Mouse (Mus musculus) C2C12 (cell line): ENCODE data around the gene Prss12. TPM values are rescaled to one million over a fixed set of nuclear protein-coding genes. Genes with fewer than 3 reads are reported as not detected.

ENCODE experiments used
- H3K27me3 ChIP-seq: one replicate; pipeline ENCODE4 v1.6.1; 2011; ENCODE audit not compliant: control insufficient read depth, insufficient read depth, insufficient read length
- H3K36me3 ChIP-seq: one replicate; pipeline ENCODE4 v1.6.1; 2011; ENCODE audit not compliant: control insufficient read depth, insufficient read depth
- H3K4me3 ChIP-seq: one replicate; pipeline ENCODE4 v1.5.1; 2011; ENCODE audit warnings: mild to moderate bottlenecking, control low read depth; ENCODE audit not compliant: poor library complexity, insufficient read depth, severe bottlenecking
- H3K79me2 ChIP-seq: one replicate; pipeline ENCODE4 v1.6.1; 2011; ENCODE audit not compliant: control insufficient read depth, insufficient read depth
- H3K79me3 ChIP-seq: one replicate; pipeline ENCODE4 v1.6.1; 2011; ENCODE audit warnings: low read depth, control low read depth
- H3ac ChIP-seq: one replicate; pipeline ENCODE3; 2011; ENCODE audit warnings: low read depth; ENCODE audit not compliant: control insufficient read depth, insufficient read length
- CEBPB ChIP-seq: IDR thresholded peaks from one replicate; pipeline ENCODE4 v1.6.1; 2011; ENCODE audit warnings: low read depth, mild to moderate bottlenecking, control low read depth, moderate library complexity
- CTCF ChIP-seq: IDR thresholded peaks from one replicate; pipeline ENCODE4 v1.5.1; 2011; ENCODE audit not compliant: control insufficient read depth, insufficient read depth, insufficient read length
- FOSL1 ChIP-seq: IDR thresholded peaks from one replicate; pipeline ENCODE4 v1.8.0; 2011; ENCODE audit warnings: mild to moderate bottlenecking, low read length; ENCODE audit not compliant: poor library complexity, insufficient read depth, severe bottlenecking
- MAX ChIP-seq: IDR thresholded peaks from one replicate; pipeline ENCODE4 v1.6.1; 2011; ENCODE audit warnings: mild to moderate bottlenecking, control low read depth
- MYOD1 ChIP-seq: IDR thresholded peaks from one replicate; pipeline ENCODE4 v1.6.1; 2011; ENCODE audit warnings: low read depth; ENCODE audit not compliant: control insufficient read depth, insufficient read length
- MYOG ChIP-seq: IDR thresholded peaks from one replicate; pipeline ENCODE4 v1.6.1; 2011; ENCODE audit not compliant: control insufficient read depth, insufficient read length; ENCODE audit errors: extremely low read depth
- USF1 ChIP-seq: IDR thresholded peaks from one replicate; pipeline ENCODE4 v1.6.1; 2011; ENCODE audit warnings: low read depth, mild to moderate bottlenecking, control low read depth, moderate library complexity
- polyA plus RNA-seq: library from polyadenylated mRNA; unstranded; fragments of >200 nt; fragmentation: generic; extraction: Trizol; gene quantifications from one replicate; pipeline ENCODE4 v1.2.1, GENCODE M21; 2012; ENCODE audit warnings: missing spikeins

The Prss12 gene
- polyA plus RNA-seq, 1 experiment = 0.30 TPM

DNA sequence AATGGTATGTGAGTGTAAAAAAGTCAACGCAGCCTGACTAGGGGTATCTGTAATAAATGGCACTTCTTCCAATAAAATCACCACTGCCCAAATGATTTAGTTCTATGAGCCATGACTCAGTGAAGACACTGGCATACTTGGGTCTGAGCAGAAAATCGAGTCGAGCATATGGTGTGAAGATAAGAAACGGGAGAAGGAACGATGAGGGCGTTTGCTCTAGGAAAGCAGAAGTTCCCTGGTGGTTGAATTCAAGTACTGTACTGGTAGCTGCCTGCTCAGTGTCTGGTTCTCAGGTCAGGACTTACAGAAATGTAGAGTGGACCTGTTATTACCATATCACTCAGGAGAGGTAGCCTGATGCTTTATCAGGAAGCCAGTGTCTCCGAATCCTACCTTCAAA is 6.2 kb upstream of the Prss12 start:
- Histone ChIP-seq H3K79me3 (no peaks in the 10 kb centered on the region), H3K36me3 (no peaks in the 10 kb centered on the region), H3ac (no peak overlapping the region), H3K4me3 (no peak overlapping the region), H3K79me2 (no peaks in the 10 kb centered on the region), H3K27me3 (no peaks in the 10 kb centered on the region)
- TF ChIP-seq USF1 (no peak), CTCF (no peak), MYOD1 (no peak), MAX (no peak), FOSL1 (no peak), CEBPB (no peak), MYOG (no peak)

- Histone ChIP-seq H3K79me3 (no peaks in the 10 kb centered on the region), H3K79me2 (no peaks in the 10 kb centered on the region), H3ac (no peak overlapping the region), H3K27me3 (peaks cover 18% of the 10 kb centered on the region), H3K4me3 (no peak overlapping the region), H3K36me3 (no peaks in the 10 kb centered on the region)
- TF ChIP-seq MYOD1 = no peak
- no peak for TF ChIP-seq CTCF
- no peak for TF ChIP-seq CEBPB
- TF ChIP-seq MYOG = no peak
- TF ChIP-seq USF1 = no peak
- TF ChIP-seq MAX = no peak
- TF ChIP-seq FOSL1 = no peak
Measured at GRCm38 (mm10) chr3:123444466-123444865, 2.2 kb upstream of the Prss12 start.

DNA sequence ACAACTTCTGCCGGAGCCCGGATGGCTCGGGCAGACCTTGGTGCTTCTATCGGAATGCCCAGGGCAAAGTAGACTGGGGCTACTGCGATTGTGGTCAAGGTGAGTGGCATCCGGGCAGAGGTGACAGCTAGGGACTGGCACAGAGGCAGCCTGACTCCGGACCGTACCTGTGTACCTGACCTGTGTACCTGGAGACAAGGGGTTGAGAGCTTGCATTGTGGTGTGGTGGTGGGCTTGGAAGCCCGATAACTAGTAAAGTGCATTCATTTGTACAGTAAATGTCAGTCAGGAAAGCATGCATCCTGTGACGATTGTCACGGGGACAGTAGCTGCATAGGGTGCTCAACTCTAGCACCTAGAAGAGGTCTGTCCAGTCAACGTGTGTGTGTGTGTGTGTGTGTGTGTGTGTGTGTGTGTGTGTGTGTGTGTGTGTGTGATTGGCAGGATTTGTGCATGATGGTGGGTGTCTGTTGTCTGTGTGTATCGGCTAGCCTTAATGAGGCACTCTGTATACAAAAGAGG is 886 bp downstream of the Prss12 start:
- no peaks in the 10 kb centered on the region for H3K79me3 ChIP-seq
- no peaks in the 10 kb centered on the region for H3K79me2 ChIP-seq
- H3K36me3 ChIP-seq = no peaks in the 10 kb centered on the region
- H3ac ChIP-seq = peak overlapping the region; percentile 69
- TF ChIP-seq MAX (no peak), CEBPB (no peak), USF1 (no peak), MYOD1 (no peak)
- no peak overlapping the region for H3K4me3 ChIP-seq
- H3K27me3 ChIP-seq = peaks cover 18% of the 10 kb centered on the region

DNA sequence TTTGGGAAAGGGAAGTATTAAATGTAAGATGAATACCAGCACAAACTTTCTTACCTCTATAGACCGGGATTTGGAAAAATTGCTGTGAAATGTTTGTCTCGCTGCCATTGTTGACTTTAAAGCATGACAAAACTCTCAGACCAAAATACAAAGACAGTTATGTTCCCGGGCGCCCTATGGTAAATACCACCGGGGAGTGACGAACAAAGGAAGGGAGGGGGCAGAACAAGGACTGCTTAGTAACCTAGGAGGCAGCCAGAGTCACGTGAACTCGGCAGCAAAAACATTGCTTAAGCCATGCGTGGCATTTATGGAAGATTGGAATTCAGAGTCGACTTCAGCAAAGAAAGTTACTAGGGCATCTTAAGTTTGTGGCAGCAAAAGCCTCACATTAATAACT is 1.4 kb downstream of the Prss12 start:
- TF ChIP-seq USF1 (peak; percentile 45), FOSL1 (no peak)
- Histone ChIP-seq H3ac (no peak overlapping the region), H3K79me2 (no peaks in the 10 kb centered on the region), H3K36me3 (no peaks in the 10 kb centered on the region), H3K79me3 (no peaks in the 10 kb centered on the region), H3K27me3 (peaks cover 18% of the 10 kb centered on the region), H3K4me3 (no peak overlapping the region)

DNA sequence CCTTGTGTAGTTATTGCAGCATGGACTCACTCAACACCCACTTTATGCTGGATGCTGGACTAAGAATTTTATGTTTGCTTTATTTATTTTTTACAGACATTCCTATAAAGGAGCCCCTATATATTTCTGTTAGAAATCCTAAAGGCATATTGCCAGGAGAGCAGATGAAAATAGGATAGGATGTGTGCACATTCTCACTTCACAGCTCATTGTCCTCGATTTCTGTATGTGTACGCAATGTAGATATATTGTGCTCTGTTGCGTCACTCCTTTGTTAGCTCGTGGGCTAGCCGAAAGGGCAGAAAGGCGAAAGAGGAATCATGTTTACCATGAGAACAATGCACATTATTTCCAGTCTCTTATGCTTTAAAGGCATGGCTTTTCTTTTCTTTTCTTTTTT is 3.4 kb downstream of the Prss12 start:
- Histone ChIP-seq H3K36me3 (no peaks in the 10 kb centered on the region), H3K27me3 (peaks cover 18% of the 10 kb centered on the region), H3ac (no peak overlapping the region), H3K79me3 (no peaks in the 10 kb centered on the region), H3K79me2 (no peaks in the 10 kb centered on the region), H3K4me3 (no peak overlapping the region)
- TF ChIP-seq MYOD1 (no peak), FOSL1 (no peak), MAX (no peak), MYOG (no peak), USF1 (no peak), CEBPB (no peak), CTCF (no peak)

DNA sequence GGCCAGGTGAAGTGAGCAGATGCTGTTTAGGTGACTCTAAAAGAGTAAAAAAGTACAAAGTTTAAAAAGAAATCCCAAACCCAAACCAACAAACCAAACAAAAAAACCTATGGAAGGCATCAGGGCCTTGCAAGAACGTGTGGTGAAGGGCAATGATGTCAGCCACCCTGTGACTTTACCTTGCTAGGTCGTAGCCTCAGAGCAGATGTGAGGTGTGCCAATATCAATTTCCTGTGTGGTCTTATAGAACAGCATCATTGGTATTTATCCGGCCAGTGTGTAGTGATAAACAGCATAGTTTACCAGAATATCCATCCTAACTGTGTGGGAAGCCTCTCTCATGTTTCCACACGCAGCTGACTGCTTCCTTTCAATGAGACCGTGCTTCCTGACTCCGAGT is 6.2 kb downstream of the Prss12 start:
- Histone ChIP-seq H3K79me2 (no peaks in the 10 kb centered on the region), H3K36me3 (no peaks in the 10 kb centered on the region), H3K79me3 (no peaks in the 10 kb centered on the region), H3ac (no peak overlapping the region), H3K4me3 (no peak overlapping the region), H3K27me3 (no peaks in the 10 kb centered on the region)
- TF ChIP-seq FOSL1 (no peak), CTCF (no peak), MYOD1 (no peak), MAX (no peak)

DNA sequence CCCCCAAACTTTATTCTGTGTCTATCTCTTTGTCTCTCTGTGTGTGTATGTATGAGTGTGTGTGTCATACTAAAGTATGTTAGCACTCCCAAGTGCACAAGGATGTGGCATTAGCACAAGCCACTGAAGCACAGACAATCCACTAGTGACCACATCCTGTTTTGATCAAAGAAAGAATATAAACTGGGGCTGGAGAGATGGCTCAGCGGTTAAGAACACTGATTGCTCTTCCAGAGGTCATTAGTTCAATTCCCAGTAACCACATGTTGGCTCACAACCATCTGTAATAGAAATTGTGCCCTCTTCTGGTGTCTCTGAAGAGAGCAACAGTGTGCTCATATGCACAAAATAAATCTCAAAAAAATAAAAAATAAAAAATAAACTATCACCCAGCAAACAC is 12.8 kb downstream of the Prss12 start:
- no peaks in the 10 kb centered on the region for H3K36me3 ChIP-seq
- no peaks in the 10 kb centered on the region for H3K27me3 ChIP-seq
- H3K79me2 ChIP-seq = no peaks in the 10 kb centered on the region
- no peaks in the 10 kb centered on the region for H3K79me3 ChIP-seq
- no peak overlapping the region for H3K4me3 ChIP-seq
- no peak overlapping the region for H3ac ChIP-seq
- no peak for TF ChIP-seq CEBPB
- no peak for TF ChIP-seq USF1
- no peak for TF ChIP-seq CTCF
- TF ChIP-seq MYOG = no peak
- no peak for TF ChIP-seq FOSL1
- TF ChIP-seq MAX = no peak
- TF ChIP-seq MYOD1 = no peak
